Mouse (Mus musculus) kidney, adult 2 months (tissue): ENCODE results near the gene Tbx1.

ENCODE experiments used
- CTCF ChIP-seq: fragments of 200-500 bp; conservative IDR thresholded peaks from 2 replicates; pipeline ENCODE4 v1.5.1; 2011; ENCODE audit warnings: low read depth, mild to moderate bottlenecking, control low read depth, low read length, moderate library complexity, mixed read lengths; ENCODE audit not compliant: insufficient read depth, insufficient read length
- POLR2A ChIP-seq: fragments of 200-500 bp; IDR thresholded peaks from one replicate; pipeline ENCODE4 v1.6.1; 2011; ENCODE audit warnings: low read depth, low read length, control low read depth

DNA sequence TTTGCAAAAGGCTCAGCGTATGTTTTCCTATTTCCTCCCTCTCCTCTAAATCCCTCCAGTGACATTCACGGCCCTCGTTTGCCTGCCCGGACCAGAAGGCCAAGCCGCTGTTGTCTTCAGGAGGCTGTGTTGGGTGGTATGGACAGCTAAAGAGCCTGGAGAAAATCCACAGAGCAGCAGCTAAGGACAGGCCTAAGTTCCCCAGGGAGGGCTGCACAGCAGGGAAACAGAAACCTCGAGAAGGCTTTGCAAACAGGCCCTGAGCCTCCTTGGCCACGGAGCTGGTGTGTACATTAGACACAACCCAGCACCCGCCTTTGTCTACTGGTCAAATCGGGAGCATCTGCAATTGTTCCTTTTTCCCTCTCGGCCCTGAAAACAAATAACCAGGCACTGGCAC, 4.8 kb downstream of the Tbx1 start:
- TF ChIP-seq POLR2A (no peak), CTCF (no peak)
